Mouse (Mus musculus): ENCODE results near the gene Ccni. TPM values are rescaled to one million over a fixed set of nuclear protein-coding genes. Genes with fewer than 3 reads are reported as not detected.

Ccni gene
- total RNA-seq (2012; rRNA removed) (33.4 and 45.1 TPM in 2 replicates), polyA plus RNA-seq (2012; ENCODE audit: insufficient read depth in 1 of 2, insufficient read length in 2 of 2, low read depth in 1 of 2, low replicate concordance in 2 of 2, missing spikeins in 1 of 2) (100 to 1,000 TPM in 1 of 2 experiments, 10 to 100 TPM in 1; 83.2 to 199 TPM)

- Histone ChIP-seq H3K27me3 (ENCODE audit: control insufficient read depth in 1 of 2, insufficient read depth in 2 of 2, low read length in 2 of 2) (no peaks in the 10 kb centered on the region), H3K4me1 (ENCODE audit: control insufficient read depth in 1 of 2, insufficient read depth in 2 of 2, low read length in 2 of 2) (peaks cover 0 to 3% of the 10 kb centered on the region in 2 experiments; a peak in 1 of 4 replicates), H3K36me3 (ENCODE audit: control insufficient read depth in 1 of 2, insufficient read depth in 2 of 2, low read length in 2 of 2) (peaks cover 6 to 23% of the 10 kb centered on the region in 2 experiments), H3K4me3 (ENCODE audit: control insufficient read depth in 1 of 2, insufficient read depth in 1 of 2, low read depth in 2 of 2, low read length in 2 of 2) (peak within 1 kb of the TSS; percentile 91 to 93), H3K9me3 (replicated peaks; ENCODE audit: insufficient read depth, low read length) (no peaks in the 10 kb centered on the region), H3K9ac (ENCODE audit: control insufficient read depth, low read depth, low read length, poor library complexity, severe bottlenecking) (peak within 1 kb of the TSS; percentile 92), H3K27ac (ENCODE audit: control insufficient read depth, low read depth, low read length) (peak within 1 kb of the TSS; percentile 90), H3K79me2 (ENCODE audit: control insufficient read depth, insufficient read depth, low read length, poor library complexity) (peaks cover 21% of the 10 kb centered on the region)
- DNase-seq (ENCODE audit: low read depth, low spot score), result peak; percentile 97
- TF ChIP-seq POLR2A (IDR thresholded peaks at IDR 0.05; ENCODE audit: control insufficient read depth in 1 of 2, insufficient read depth in 1 of 2, low read depth in 1 of 2, low read length in 2 of 2, poor library complexity in 1 of 2) (peak; percentile 53 to 91; a peak in 3 of 4 replicates), ZMIZ1 (IDR thresholded peaks at IDR 0.05; ENCODE audit: low read depth, low read length) (peak; percentile 79), ETS1 (IDR thresholded peaks at IDR 0.05; ENCODE audit: low read depth, low read length) (peak; percentile 70; the same call in 1 of the 2 replicates), ZKSCAN1 (IDR thresholded peaks at IDR 0.05; ENCODE audit: low read depth, low read length) (no peak), TAL1 (IDR thresholded peaks at IDR 0.05; ENCODE audit: low read length) (no peak), CHD2 (IDR thresholded peaks at IDR 0.05; ENCODE audit: low read length) (no peak), JUND (IDR thresholded peaks at IDR 0.05; ENCODE audit: low read depth, low read length) (no peak), KAT2A (conservative IDR thresholded peaks at IDR 0.05; ENCODE audit: low read depth, low read length) (peak; percentile 69), CTCF (IDR thresholded peaks at IDR 0.05 in 2 of 3, conservative IDR thresholded peaks at IDR 0.05 in 1 of 3; ENCODE audit: control insufficient read depth in 1 of 3, insufficient read depth in 1 of 3, low read depth in 2 of 3, low read length in 3 of 3, poor library complexity in 1 of 3, severe bottlenecking in 1 of 3) (no peak), MAX (IDR thresholded peaks at IDR 0.05; ENCODE audit: low read length) (peak; percentile 76), ZC3H11A (IDR thresholded peaks at IDR 0.05; ENCODE audit: low read depth, low read length) (no peak), POLR2AphosphoS5 (IDR thresholded peaks at IDR 0.05; ENCODE audit: borderline replicate concordance, low read depth, low read length) (peak; percentile 34; the same call in 1 of the 2 replicates), SIN3A (IDR thresholded peaks at IDR 0.05; ENCODE audit: low read length) (peak; percentile 83), NRF1 (IDR thresholded peaks at IDR 0.05; ENCODE audit: insufficient read depth, low read depth, low read length, poor library complexity, severe bottlenecking) (peak; percentile 92), USF2 (IDR thresholded peaks at IDR 0.05; ENCODE audit: borderline replicate concordance in 1 of 2, insufficient read depth in 1 of 2, low read depth in 1 of 2, low read length in 2 of 2) (no peak), POLR2AphosphoS2 (IDR thresholded peaks at IDR 0.05; ENCODE audit: low read length) (peak; percentile 80), RCOR1 (IDR thresholded peaks at IDR 0.05; ENCODE audit: low read depth, low read length) (0 out of 2 replicates have a peak, but pooled peaks have one; percentile 34), BHLHE40 (IDR thresholded peaks at IDR 0.05; ENCODE audit: borderline replicate concordance, low read depth, low read length) (no peak), SMC3 (IDR thresholded peaks at IDR 0.05; ENCODE audit: low read depth, low read length) (no peak), HCFC1 (IDR thresholded peaks at IDR 0.05; ENCODE audit: low read depth, low read length) (peak; percentile 70), CHD1 (IDR thresholded peaks at IDR 0.05; ENCODE audit: low read depth, low read length) (no peak), USF1 (IDR thresholded peaks at IDR 0.05; ENCODE audit: low read depth, low read length) (no peak), ZNF384 (IDR thresholded peaks at IDR 0.05; ENCODE audit: low read depth, low read length) (no peak), TCF12 (IDR thresholded peaks at IDR 0.05; ENCODE audit: low read depth, low read length) (peak; percentile 32; the same call in 1 of the 2 replicates), UBTF (IDR thresholded peaks at IDR 0.05; ENCODE audit: borderline replicate concordance, insufficient read depth, low read depth, low read length) (no peak), ELF1 (IDR thresholded peaks at IDR 0.05; ENCODE audit: low read depth, low read length) (0 out of 2 replicates have a peak, but pooled peaks have one; percentile 24), TBP (IDR thresholded peaks at IDR 0.05; ENCODE audit: low read depth, low read length) (peak; percentile 73), EP300 (IDR thresholded peaks at IDR 0.05; ENCODE audit: low read depth in 1 of 2, low read length in 2 of 2) (no peak), MAFK (IDR thresholded peaks at IDR 0.05; ENCODE audit: borderline replicate concordance, low read depth, low read length) (no peak), MYC (IDR thresholded peaks at IDR 0.05; ENCODE audit: low read depth, low read length) (no peak), RAD21 (IDR thresholded peaks at IDR 0.05; ENCODE audit: low read depth, low read length) (no peak), GATA1 (IDR thresholded peaks at IDR 0.05; ENCODE audit: low read depth, low read length) (0 out of 2 replicates have a peak, but pooled peaks have one; percentile 25), MYB (IDR thresholded peaks at IDR 0.05; ENCODE audit: low read depth, low read length) (no peak), MEF2A (IDR thresholded peaks at IDR 0.05; ENCODE audit: extremely low read depth, insufficient replicate concordance, low read depth, low read length, poor library complexity, severe bottlenecking) (no peak)
These were observed at the start of gene Ccni, which contains the start of gene 2010109A12Rik for GRCm38 (mm10) chr5:93206109-93207005. Ccni (minus strand) TSS chr5:93206495. 2010109A12Rik (plus strand) TSS chr5:93206518.
